Mouse (Mus musculus): ENCODE measurements around the gene Ppp1r10. TPM values are rescaled to one million over a fixed set of nuclear protein-coding genes. Genes with fewer than 3 reads are reported as not detected.

Ppp1r10 gene
- polyA plus RNA-seq, 2 experiments: 15.4 to 15.6 TPM

DNA sequence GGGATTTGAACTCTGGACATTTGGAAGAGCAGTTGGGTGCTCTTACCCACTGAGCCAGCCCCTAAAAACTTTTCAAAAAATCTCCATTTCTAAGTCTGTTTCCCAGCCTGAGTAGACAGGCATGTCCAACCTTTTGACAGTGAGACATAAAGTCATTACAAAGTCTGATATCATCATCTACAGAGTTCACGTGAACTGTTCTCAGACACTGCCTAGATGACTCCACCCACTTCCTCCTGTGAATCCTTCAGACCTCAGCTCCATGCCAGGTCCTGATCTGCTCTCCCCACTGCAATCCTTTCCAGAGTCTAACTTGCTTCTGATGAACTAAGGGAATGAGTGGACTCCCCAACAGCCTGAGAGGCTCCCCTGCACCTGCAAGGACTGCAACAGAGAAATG is 55.9 kb downstream of the Ppp1r10 start:
- WGBS (ENCODE audit: insufficient replicate concordance): 23% methylated on average over 1 of the region's 1 CpGs
- Histone ChIP-seq H3K9ac (replicated peaks) (no peak overlapping the region), H3K27ac (no peak overlapping the region), H3K4me1 (replicated peaks; ENCODE audit: control insufficient read depth in 2 of 2, insufficient read depth in 2 of 2, low read length in 1 of 2) (peaks cover 13 to 15% of the 10 kb centered on the region in 2 experiments), H3K4me3 (ENCODE audit: insufficient read depth in 1 of 2, low read depth in 2 of 2, low read length in 2 of 2) (no peak overlapping the region), H3K27me3 (ENCODE audit: control insufficient read depth, insufficient read depth, low read length) (no peaks in the 10 kb centered on the region), H3K4me2 (ENCODE audit: low read depth) (no peak overlapping the region), H3K36me3 (replicated peaks; ENCODE audit: control insufficient read depth, insufficient read depth, low read depth) (peaks cover 6% of the 10 kb centered on the region; the same call in 1 of the 2 replicates), H3K9me3 (ENCODE audit: control insufficient read depth, low read length) (no peaks in the 10 kb centered on the region)
- DNase-seq (ENCODE audit: low read depth in 3 of 3, low spot score in 3 of 3) (no peak), ATAC-seq (ENCODE audit: insufficient read depth) (no peak)
- TF ChIP-seq EP300 (IDR thresholded peaks at IDR 0.05; ENCODE audit: low read depth): no peak

DNA sequence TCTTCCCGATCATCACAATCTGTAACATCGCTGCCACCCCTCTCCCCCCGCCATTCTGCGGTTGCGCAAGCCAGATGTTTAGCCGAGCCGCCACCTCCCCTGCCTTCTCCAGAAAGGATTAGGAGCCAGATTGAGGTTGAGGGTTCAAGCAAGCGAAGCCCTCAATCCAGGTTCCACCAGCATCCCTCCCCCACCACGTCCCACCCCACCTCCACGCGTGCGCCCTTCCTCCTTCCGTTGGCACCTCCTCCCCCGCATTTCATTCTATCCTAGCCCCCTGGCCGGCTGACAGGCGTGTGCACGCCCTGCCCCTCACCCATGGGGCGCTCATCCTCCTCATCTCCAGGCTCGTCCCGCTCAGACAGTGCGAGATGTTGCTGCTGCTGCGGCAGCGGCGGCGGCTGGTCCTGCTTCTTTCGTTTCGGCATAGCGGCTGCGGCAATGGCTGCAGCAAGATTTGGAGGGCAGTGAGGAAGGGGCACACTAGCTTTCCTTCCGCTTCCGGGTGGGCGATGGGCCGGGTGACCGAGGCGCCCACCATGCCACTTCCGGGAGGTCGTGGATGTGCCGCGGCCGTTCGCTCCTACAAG is 62.7 kb downstream of the Ppp1r10 start:
- TF ChIP-seq CTCF (IDR thresholded peaks at IDR 0.05; ENCODE audit: low read depth) (0 out of 2 replicates have a peak, but pooled peaks have one; percentile 7), EP300 (IDR thresholded peaks at IDR 0.05; ENCODE audit: low read depth) (no peak)
- no peaks in the 10 kb centered on the region for H3K9me3 ChIP-seq (ENCODE audit: control insufficient read depth, low read length)
- DNase-seq (ENCODE audit: low read depth in 3 of 3, low spot score in 3 of 3): no peak
- ATAC-seq (ENCODE audit: insufficient read depth): peak; percentile 1
- H3K4me2 ChIP-seq (ENCODE audit: low read depth): peak overlapping the region; percentile 97
- peaks cover 3 to 8% of the 10 kb centered on the region in 2 experiments; a peak in 3 of 4 replicates for H3K4me1 ChIP-seq (replicated peaks; ENCODE audit: control insufficient read depth in 2 of 2, insufficient read depth in 2 of 2, low read length in 1 of 2)
- peak overlapping the region; percentile 49 for H3K9ac ChIP-seq (replicated peaks)
- no peaks in the 10 kb centered on the region; the same call in 1 of the 2 replicates for H3K36me3 ChIP-seq (replicated peaks; ENCODE audit: control insufficient read depth, insufficient read depth, low read depth)
- WGBS (ENCODE audit: insufficient replicate concordance): under 1% methylated on average over 41 of the region's 41 CpGs
- H3K27me3 ChIP-seq (ENCODE audit: control insufficient read depth, insufficient read depth, low read length): no peaks in the 10 kb centered on the region
- H3K27ac ChIP-seq: no peak overlapping the region
- peak overlapping the region; percentile 71 to 84 for H3K4me3 ChIP-seq (ENCODE audit: insufficient read depth in 1 of 2, low read depth in 2 of 2, low read length in 2 of 2)

DNA sequence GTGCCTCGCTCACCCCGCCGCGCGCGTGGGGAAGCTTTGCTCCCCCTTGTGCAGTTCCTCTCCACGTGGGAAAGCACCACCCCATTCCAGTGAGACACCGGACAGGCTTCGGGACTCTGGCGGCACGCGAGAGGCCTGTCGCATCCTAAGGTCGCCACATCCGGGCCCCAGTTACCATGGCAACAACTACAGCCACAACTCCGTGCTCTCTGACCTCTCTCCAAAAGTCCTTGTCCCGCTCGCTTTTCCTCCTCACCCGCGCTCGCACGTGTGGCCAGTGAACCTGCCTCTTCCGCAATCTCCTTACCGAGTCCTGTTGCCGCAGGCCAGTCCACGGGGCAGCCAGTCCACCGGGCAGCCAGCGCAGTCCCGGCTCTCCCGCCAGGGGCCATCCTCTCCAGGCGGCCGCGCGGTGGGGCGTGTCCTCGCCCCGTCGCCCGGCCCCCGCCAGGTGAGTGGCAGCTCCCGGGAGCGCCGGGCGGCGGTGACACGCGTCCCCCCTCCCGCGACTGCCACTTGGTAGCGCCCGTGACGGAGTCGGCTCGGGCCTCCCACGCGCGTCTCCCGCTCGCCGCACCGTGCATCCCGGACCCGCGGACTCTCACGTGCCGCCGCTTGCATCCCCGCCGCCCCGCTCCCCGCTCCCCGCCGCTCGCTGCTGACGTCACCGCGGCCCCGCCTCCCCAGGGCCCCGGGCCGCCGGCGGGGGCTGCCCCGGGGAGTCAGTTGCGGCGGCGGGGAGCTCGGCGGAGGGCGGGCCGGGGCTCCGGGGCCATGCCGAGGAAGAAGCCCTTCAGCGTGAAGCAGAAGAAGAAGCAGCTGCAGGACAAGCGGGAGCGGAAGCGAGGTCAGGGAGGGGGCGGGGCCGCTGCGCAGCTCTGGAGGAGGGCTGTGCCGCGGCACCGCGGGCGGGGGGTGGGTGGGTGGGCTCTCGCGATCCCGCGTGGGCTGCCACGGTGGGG is 63.4 kb downstream of the Ppp1r10 start, which contains the start of the genes Gnl1 and Prr3:
Gene Gnl1 (plus strand): TSS at position 451 of the 962 bp plus-strand sequence.
Gene Prr3 (minus strand): TSS at position 836 of the 962 bp plus-strand sequence.
- H3K27me3 ChIP-seq (ENCODE audit: control insufficient read depth, insufficient read depth, low read length): no peaks in the 10 kb centered on the region
- peak within 1 kb of the TSS; percentile 97 for H3K4me2 ChIP-seq (ENCODE audit: low read depth)
- DNase-seq (ENCODE audit: low read depth in 3 of 3, low spot score in 3 of 3) (peak; percentile 70 to 73 (median 72)), ATAC-seq (ENCODE audit: insufficient read depth) (peak; percentile 91)
- H3K36me3 ChIP-seq (replicated peaks; ENCODE audit: control insufficient read depth, insufficient read depth, low read depth): no peaks in the 10 kb centered on the region; the same call in 1 of the 2 replicates
- no peaks in the 10 kb centered on the region for H3K9me3 ChIP-seq (ENCODE audit: control insufficient read depth, low read length)
- H3K4me1 ChIP-seq (replicated peaks; ENCODE audit: control insufficient read depth in 2 of 2, insufficient read depth in 2 of 2, low read length in 1 of 2): peaks cover 3 to 8% of the 10 kb centered on the region in 2 experiments; a peak in 3 of 4 replicates
- peak within 1 kb of the TSS; percentile 71 to 84 for H3K4me3 ChIP-seq (ENCODE audit: insufficient read depth in 1 of 2, low read depth in 2 of 2, low read length in 2 of 2)
- under 1% methylated on average over 108 of the region's 109 CpGs for WGBS (ENCODE audit: insufficient replicate concordance)
- peak within 1 kb of the TSS; percentile 49 for H3K9ac ChIP-seq (replicated peaks)
- no peak for TF ChIP-seq EP300 (IDR thresholded peaks at IDR 0.05; ENCODE audit: low read depth)
- peak; percentile 40 for TF ChIP-seq CTCF (IDR thresholded peaks at IDR 0.05; ENCODE audit: low read depth)
- H3K27ac ChIP-seq: peak within 1 kb of the TSS; percentile 46

DNA sequence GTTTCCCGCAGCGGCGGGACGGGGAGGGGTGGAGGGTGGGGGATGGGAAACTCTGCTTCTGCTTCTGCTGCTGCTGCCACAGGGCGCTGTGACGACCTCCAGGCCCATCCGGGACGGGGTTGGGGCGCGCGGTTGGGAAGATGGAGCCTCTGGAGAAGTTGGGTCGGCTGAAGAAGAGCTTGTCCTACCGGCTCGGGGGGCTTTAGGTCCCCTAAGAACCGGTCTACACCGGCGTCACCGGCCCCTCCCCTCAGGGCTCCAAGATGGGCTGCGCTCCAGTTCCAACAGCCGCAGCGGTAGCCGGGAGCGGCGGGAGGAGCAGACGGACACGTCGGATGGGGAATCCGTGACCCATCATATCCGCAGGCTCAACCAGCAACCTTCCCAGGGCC is 64.1 kb downstream of the Ppp1r10 start:
- WGBS (ENCODE audit: insufficient replicate concordance): under 1% methylated on average over 29 of the region's 29 CpGs
- TF ChIP-seq EP300 (IDR thresholded peaks at IDR 0.05; ENCODE audit: low read depth) (no peak), CTCF (IDR thresholded peaks at IDR 0.05; ENCODE audit: low read depth) (no peak)

More for the DNA sequence above, 64.1 kb downstream of the Ppp1r10 start:
- no peaks in the 10 kb centered on the region for H3K9me3 ChIP-seq (ENCODE audit: control insufficient read depth, low read length)
- H3K4me2 ChIP-seq (ENCODE audit: low read depth): peak overlapping the region; percentile 97
- H3K36me3 ChIP-seq (replicated peaks; ENCODE audit: control insufficient read depth, insufficient read depth, low read depth): no peaks in the 10 kb centered on the region; the same call in 1 of the 2 replicates
- peaks cover 3 to 8% of the 10 kb centered on the region in 2 experiments; a peak in 3 of 4 replicates for H3K4me1 ChIP-seq (replicated peaks; ENCODE audit: control insufficient read depth in 2 of 2, insufficient read depth in 2 of 2, low read length in 1 of 2)
- H3K4me3 ChIP-seq (ENCODE audit: insufficient read depth in 1 of 2, low read depth in 2 of 2, low read length in 2 of 2): peak overlapping the region; percentile 71 to 84
- H3K27ac ChIP-seq: no peak overlapping the region
- no peaks in the 10 kb centered on the region for H3K27me3 ChIP-seq (ENCODE audit: control insufficient read depth, insufficient read depth, low read length)
- DNase-seq (ENCODE audit: low read depth in 3 of 3, low spot score in 3 of 3) (no peak), ATAC-seq (ENCODE audit: insufficient read depth) (no peak)
- peak overlapping the region; percentile 49 for H3K9ac ChIP-seq (replicated peaks)
